Mouse (Mus musculus) B cell, adult 67 days (primary cell): ENCODE results near the gene Shf. TPM values are rescaled to one million over a fixed set of nuclear protein-coding genes. Genes with fewer than 3 reads are reported as not detected.

Source experiments
- total RNA-seq, 2 experiments: library from RNA; stranded (reverse); gene quantifications; 4 replicates each; pipeline ENCODE4 v1.2.4; 2023

Gene Shf
- total RNA-seq, result 1 to 10 TPM; 3.6 to 4.0 TPM

DNA sequence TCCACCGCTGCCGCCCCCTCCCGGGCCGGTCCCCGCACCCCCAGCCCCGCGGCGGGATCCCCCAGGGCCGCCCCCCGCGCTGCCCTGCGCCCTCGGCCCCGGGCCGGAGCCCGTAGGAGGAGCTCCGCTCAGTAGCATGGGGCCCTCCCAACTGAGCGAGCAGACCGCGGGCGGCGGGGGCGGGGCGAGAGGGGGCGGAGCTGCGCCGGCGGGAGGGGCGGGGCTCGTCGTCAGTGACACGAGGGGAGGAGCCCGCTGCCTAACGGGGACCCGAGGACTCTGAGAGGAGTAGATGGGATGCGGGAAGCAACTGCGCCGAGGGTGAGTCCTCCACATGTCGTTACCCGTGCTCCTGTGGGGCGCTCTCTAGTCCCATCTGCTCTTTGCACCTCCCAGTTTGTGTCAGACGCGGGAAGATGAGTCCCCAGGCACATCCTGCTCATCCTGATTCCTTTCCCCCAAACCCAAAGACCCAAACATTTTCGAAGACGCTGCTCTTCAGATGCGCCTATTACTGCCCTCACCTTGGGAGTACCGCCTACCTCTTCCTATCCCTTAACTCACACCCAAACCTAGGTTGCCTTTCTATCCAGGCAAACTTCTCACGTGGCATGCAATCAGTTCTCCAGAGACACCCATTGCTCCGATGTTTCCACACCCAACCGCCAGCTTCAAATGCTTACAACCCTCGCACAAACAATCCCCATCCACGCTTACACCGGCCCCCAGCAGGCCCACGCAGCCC, at the start of gene Shf:
Shf (minus strand) TSS at position 168 of the 745 bp plus-strand sequence.

DNA sequence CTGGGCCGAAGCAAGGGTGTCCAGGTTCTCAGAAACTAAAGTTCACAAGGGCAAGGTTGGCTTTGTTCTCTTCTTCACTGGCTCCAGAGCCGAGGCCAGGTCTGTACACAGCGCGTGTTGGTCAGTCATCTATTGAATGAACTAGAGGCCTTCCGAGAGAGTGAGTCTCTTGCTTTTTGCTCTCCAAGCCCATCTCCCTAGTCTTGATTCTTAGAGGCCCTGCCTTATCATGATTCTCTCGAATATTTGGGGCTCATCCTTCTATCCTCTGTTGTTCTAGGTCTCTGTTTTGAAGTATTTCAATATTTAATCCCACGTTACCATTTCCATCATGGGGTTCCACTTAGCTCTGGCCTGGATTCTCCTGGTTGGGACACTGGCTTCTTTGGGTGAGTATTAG, 53.6 kb downstream of the Shf start, which contains the start of gene Duox1:
Duox1 (plus strand) TSS at position 301 of the 400 bp plus-strand sequence.

DNA sequence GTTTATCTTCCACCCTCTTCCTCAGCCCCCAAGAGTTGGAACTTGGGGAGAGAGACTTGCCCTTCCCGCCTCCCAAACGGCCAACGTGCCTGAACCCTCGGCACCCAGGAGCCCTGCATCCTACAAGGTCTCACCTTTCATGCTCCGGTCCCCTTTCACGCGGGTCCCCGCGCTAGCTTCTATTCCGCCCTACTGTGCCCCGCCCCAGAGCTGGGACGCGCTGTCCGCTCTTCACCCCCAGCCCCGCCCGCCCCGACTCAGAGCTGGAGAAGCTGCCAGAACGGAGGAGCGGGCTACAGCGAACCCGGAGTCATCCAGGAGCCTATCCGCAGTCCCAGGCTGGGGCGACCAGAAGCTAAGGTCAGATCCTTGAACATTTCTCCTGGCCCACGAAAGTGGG, 55.4 kb downstream of the Shf start, which contains the start of gene Duoxa1:
Duoxa1 (minus strand) TSS at position 195 of the 400 bp plus-strand sequence.

Other genes with a start within 250 kb of the Shf start
- gene B2m, start 221.5 kb downstream of the Shf start, total RNA-seq, result 1,000 to 10,000 TPM; 1,480 to 1,487 TPM
- gene Trim69, start 208.5 kb downstream of the Shf start, total RNA-seq, result under 1 TPM; 0.42 to 0.61 TPM
- not detected for gene Patl2, start 183.0 kb downstream of the Shf start, total RNA-seq
- gene Terb2, start 182.9 kb downstream of the Shf start, total RNA-seq, result not detected
- gene Sord, start 134.4 kb downstream of the Shf start, total RNA-seq, result 1 to 10 TPM; 5.6 to 7.1 TPM
- gene Duox2, start 70.7 kb downstream of the Shf start, total RNA-seq, result not detected
- gene Duoxa2, start 70.3 kb downstream of the Shf start, total RNA-seq, result not detected
- gene Duoxa1, start 55.4 kb downstream of the Shf start, total RNA-seq, result not detected
- gene Duox1, start 53.5 kb downstream of the Shf start, total RNA-seq, result not detected
- 100 to 1,000 TPM; 122 to 141 TPM for gene Slc28a2, start 57.3 kb upstream of the Shf start, total RNA-seq
- 1 to 10 TPM; 2.7 to 3.8 TPM for gene Gm14085, start 115.8 kb upstream of the Shf start, total RNA-seq
- under 1 TPM in 1 of 2 experiments, not detected in 1; 0.78 TPM for gene Gatm, start 242.1 kb upstream of the Shf start, total RNA-seq